Mouse (Mus musculus) spleen, adult 2 months (tissue): ENCODE data around the gene Tnrc18.

ENCODE experiments used
- CTCF ChIP-seq: fragments of 200-500 bp; IDR thresholded peaks from 2 replicates; pipeline ENCODE4 v1.5.1; 2011; ENCODE audit warnings: mild to moderate bottlenecking, inconsistent platforms; ENCODE audit not compliant: insufficient read depth, insufficient read length, insufficient replicate concordance; ENCODE audit errors: extremely low read depth
- POLR2A ChIP-seq: fragments of 200-500 bp; IDR thresholded peaks from 2 replicates; pipeline ENCODE4 v1.6.1; 2011; ENCODE audit warnings: low read depth, low read length, inconsistent platforms

- TF ChIP-seq POLR2A (no peak), CTCF (no peak)
These were observed 2.2 kb upstream of the Tnrc18 start for GRCm38 (mm10) chr5:142819385-142820275.
